Mouse (Mus musculus): ENCODE data around the gene H2afv. TPM values are rescaled to one million over a fixed set of nuclear protein-coding genes. Genes with fewer than 3 reads are reported as not detected.
"Not testable (repeated sequence)": the region's sequence is repeated elsewhere in the genome, so short reads cannot be mapped to it uniquely, and the experiment has no call there.

H2afv gene
- total RNA-seq, 2 experiments from 2014 or later: 39.7 to 40.2 TPM

DNA sequence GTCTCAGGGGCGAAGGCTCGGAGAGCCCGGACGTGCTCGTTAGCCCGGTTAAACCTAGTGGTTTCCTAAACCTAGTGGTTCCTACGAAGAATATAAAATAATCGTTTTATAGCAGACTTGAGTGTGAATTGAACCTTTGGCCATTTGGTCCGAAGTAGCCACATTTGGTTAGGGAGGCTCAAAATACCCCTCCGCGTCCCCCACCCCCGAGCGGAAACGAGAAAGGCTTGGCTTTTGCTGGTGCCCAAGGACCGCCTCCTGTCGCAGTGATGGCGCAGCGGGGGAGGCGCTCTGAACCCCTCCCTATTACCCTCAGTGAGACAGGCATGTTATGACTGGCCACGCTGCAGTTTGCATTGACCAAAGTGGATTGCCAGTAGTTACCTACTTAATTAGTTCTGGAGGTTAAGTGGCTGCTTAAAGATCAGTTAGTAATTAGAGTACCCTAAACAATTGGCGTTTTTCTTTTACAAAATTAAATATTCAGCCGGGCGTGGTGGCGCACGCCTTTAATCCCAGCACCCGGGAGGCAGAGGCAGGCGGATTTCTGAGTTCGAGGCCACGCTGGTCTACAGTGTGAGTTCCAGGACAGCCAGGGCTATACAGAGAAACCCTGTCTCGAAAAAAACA is 27.7 kb downstream of the H2afv start:
- peak; percentile 73 to 86 for DNase-seq (ENCODE audit: low spot score in 2 of 2)

DNA sequence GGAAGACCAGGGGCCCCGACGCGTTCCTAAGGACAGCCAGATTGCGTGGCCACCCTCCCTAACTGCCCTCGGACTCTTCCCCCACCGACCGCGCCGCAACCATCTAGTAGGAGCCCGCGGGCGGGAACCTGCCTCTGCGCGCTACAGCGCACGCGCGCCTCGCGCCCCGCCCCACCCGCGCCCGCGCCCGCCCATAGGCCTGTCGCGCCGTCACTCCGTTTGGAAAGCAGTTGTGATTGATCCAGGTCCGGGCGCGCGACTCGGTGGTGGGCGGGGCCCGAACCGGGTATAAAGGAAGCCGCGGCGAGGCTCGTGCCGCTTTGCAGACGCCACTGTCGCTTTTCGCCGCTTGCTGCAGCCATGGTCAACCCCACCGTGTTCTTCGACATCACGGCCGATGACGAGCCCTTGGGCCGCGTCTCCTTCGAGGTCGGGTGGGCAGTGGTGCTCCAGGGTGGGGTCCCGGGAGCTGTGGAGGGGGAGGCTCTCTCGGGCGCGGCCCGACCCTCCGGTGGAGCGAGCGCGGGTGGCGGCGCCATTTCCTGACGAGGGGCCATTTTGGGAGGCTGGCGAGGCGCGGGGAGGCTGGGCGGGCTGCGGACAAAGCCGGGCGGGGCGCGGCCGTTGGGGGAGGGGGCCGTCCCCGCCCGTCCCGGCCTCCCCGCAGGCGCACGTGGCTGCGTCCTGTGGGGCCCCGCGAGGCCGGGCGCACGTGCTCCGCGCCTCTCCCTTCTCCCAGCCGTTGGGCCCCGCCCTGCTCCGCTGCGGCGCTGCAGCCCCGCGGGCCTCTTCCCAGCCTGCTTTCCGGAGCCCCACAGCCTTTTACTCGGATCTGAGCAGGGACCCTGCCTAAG is 28.5 kb downstream of the H2afv start:
- peak; percentile 98 to 99 for DNase-seq (ENCODE audit: low spot score in 2 of 2)

DNA sequence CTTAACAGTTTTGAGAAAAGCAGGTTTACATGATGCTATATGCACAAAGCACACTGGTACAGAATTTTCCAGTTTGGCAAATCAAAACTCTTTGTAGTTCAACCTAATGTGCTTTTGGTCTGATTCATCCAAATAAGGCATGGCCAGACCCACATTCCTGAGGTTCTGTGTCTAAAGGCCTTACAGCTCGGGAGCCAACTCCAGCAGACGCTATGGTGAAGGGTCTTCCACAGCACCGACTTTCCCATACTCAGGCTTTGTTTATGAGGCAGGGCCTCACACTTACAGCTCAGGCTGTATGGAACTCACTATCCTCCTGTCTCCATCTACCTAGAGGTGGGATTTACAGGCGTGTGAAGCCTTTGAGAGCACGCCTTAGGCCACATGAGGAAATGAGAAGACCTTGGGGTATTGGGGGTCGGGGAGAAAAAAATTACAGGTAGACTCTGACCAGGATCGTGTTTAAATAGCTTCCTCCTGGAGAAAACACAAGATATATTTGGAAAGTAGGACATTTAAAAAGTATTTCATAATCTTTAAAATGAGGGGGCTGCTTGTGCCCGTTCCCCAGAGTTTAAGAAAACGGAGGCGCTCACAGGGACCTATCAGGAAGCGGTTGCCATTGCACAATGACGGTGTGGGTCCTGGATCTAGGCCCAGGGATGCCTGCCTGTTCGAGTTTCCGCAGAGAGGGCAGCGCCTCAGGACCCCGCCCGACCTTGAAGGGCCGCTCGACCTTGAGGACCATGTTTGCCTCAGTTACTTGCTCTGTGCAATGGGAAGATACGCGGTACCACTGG is 29.3 kb downstream of the H2afv start, which contains the start of gene Ppia:
TSS of gene Ppia (plus strand) at position 693 of the 800 bp plus-strand sequence.
- DNase-seq (ENCODE audit: low spot score in 2 of 2): no peak

DNA sequence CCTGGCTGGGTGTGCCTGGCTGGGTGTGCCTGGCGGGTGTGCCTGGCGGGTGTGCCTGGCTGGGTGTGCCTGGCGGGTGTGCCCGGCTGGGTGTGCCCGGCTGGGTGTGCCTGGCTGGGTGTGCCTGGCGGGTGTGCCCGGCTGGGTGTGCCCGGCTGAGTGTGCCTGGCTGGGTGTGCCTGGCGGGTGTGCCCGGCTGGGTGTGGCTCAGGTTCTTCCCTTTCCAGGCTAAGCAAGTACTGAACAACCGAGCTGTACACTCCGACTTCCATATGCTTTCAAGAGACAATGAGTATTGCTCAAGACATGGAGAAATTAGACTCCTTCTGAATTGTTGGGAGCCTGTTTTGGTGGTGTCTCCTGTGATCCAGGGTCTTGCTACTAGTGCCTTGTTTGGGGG is 31.0 kb downstream of the H2afv start:
- no peak for DNase-seq (ENCODE audit: low spot score in 2 of 2)

DNA sequence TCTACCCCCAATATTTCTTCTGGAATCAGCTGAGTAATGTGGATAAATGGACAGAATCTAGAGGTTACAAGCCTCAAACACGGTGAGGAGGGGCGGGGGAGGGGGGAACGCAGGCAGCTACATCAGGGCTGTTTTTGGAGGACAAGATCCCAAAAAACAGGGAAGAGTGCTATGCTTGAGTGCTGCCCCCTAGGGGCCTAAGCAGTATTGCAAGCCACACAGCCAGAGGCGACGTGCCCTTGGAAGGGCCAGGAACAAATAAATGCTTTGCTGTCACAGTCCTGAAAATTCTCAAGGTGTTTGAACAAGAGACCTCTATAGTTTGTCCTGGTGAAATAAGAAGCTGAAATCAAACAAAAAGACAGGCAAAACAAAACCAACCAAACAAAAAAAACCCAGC is 32.6 kb downstream of the H2afv start:
- peak; percentile 82 to 86 for DNase-seq (ENCODE audit: low spot score in 2 of 2)

DNA sequence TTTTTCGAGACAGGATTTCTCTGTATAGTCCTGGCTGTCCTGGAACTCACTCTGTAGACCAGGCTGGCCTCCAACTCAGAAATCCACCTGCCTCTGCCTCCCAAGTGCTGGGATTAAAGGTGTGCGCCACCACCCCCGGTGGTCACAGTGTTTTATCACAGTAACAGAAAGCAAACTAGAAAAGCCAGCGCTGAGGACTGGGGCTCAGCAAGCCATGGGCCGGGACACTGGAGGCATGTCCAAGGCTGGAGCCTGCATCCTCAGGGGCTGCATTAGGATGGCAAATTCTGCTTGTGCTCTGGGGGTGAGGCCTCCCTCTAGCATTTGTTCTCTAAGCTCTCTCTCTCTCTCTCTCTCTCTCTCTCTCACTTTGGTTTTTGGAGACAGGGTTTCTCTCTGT is 33.5 kb downstream of the H2afv start:
- DNase-seq (ENCODE audit: low spot score in 2 of 2): not testable (repeated sequence)

GRCm38 (mm10) chr11:6410050-6410602 is 34.1 kb downstream of the H2afv start:
- no peak for DNase-seq (ENCODE audit: low spot score in 2 of 2)

GRCm38 (mm10) chr11:6407162-6407621 is 37.1 kb downstream of the H2afv start:
- DNase-seq (ENCODE audit: low spot score in 2 of 2): no peak

- DNase-seq (ENCODE audit: low spot score in 2 of 2): peak in 1 of 2 experiments; percentile 2
Observed at GRCm38 (mm10) chr11:6406251-6407161, 37.7 kb downstream of the H2afv start.

GRCm38 (mm10) chr11:6405591-6406081 is 38.6 kb downstream of the H2afv start:
- DNase-seq (ENCODE audit: low spot score in 2 of 2): no peak

DNA sequence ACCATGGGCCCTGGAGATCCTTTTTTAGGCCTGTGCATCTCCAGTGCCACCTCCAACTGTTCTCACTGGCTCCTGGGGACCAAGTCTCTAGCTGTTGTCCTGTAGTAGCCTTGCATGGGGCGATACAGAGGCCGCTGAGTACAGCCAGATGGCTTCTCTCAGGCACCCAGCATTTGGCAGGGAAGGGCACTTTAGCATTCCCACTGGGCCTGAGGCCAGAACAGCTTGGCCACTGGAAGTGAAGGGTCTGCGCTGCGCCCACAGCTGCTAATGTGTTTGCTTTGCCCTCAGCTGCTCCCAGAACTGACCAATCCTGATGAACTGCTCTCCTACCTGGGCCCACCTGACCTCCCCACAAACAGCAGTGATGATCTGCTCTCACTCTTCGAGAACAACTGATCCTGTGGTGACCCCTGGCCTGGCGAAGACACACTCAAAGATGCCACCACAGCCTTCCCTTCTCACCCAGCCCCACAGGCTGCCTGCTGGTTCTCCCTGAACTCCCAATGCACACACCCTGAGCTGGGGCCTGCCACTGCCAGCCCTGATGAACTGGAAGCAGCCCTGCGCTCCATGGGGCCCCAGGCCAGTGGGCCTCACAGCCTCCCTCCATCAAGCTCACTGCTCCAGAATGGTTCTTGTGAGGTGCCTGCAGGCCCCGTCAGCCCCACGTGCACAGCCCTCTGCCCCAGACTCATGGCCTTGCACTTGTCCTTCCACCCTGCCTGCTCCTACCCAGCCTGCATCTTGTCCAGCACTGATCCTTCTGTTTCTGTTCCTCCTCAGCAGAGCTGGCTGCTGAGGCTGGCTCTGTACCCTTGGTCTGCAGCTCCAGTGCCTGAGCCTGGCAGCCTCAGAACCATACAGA is 39.3 kb downstream of the H2afv start:
- no peak for DNase-seq (ENCODE audit: low spot score in 2 of 2)

DNA sequence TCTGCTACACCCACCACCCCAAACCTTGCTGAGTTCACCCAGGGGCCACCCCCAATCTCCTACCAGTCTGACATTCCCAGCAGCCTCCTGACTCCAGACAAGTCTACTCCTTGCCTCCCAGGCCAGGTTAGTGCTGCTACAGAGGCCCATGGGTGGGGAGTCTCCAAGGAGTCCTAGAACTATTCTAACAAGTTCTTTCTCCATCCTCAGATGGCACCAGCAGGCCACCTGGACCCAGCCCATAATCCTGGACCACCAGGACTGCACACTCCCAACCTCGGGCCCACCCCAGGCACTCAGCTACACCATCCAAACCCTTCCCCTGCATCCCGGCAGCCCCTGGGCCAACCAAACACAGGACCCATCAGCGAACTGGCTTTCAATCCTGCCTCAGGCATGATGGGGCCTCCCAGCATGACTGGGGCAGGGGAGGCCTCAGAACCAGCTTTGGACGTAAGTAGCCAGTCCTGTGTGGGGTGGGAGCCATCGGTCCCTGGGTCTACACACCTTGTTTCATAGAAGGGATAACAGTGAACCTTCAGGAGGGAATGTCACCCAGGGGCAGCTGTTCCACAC is 40.3 kb downstream of the H2afv start:
- peak in 1 of 2 experiments; percentile 1 for DNase-seq (ENCODE audit: low spot score in 2 of 2)

DNA sequence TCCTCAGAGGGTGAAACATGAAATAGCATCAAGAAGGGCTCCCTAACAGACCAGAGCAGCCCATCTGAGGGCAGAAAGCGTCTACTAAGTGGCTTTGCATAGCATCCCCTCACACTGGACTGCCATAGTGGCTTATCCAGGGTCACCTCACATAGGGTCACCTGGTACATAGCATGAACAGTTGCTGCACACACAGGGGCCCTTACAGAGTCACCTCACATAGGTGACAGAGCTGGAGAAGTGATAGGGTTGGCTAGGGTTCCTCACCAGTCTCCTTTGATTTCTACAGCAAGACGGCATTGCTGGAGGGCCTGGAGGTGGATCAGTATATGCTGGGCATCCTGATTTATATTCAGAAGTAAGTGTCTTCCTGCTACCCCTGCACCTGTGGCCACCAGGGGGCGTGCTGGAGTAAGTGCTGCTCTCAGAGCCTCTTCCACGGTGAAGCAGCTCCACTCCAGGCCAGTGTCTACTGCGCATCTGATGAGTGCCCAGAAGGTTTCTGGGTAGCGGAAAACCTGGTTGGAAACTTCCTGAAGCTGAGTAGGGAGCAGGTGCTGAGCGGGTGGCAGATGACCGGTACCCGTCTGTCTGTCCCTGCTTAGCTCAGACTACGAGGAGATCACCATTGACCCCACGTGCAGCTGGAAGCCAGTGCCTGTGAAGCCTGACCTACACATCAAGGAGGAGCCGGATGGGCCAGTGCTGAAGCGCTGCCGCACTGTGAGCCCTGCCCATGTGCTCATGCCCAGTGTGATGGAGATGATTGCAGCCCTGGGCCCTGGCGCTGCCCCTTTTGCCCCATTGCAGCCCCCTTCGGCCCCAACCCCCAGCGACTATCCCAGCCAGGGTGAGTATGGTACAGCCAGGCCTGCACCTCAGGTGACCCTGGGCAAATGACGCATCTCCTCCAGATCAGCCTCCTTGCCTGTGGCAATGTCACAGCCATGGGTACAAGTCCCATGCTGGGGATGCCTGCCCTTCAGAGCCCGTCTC is 41.4 kb downstream of the H2afv start:
- peak in 1 of 2 experiments; percentile 19 for DNase-seq (ENCODE audit: low spot score in 2 of 2)

GRCm38 (mm10) chr11:6398141-6398540 is 46.1 kb downstream of the H2afv start:
- peak; percentile 1 to 2 for DNase-seq (ENCODE audit: low spot score in 2 of 2)

DNA sequence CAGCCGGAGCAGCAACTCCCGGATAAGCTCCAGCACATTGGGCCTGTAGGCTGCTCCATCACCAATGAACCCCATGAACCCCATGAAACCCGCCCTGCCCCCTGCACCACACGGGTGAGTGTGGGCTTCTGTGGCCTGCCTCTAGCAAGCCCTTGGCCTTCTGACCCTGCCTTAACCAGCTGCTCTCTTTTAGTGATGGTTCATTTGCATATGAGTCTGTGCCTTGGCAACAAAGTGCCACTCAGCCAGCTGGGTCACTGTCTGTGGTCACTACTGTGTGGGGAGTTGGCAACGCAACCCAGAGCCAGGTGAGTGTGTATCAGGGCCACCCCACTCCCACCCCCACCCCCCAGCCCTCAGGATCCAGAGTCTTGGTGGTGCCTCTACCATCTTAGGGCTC is 48.7 kb downstream of the H2afv start:
- DNase-seq (ENCODE audit: low spot score in 2 of 2): peak; percentile 1 to 2

DNA sequence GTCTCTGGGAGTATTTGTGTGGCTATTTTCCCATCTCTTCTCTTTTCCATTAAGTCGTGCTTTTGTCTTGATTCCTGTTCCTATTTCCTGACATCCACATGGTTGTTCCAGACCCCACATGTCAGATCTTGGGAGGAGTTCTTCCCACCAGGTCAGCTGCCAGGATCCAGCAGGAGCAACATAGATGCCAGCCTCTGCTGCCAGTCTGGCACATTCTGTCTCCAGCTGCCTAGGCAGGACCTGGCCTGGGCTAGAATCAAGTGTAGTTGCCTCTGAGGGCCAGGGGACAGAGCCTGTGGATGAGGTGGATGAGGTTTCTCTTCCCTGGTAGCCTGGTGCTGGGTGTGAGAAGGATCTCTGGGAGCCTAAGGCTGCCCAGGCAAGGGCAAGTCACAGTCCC is 50.4 kb downstream of the H2afv start:
- DNase-seq (ENCODE audit: low spot score in 2 of 2): no peak

GRCm38 (mm10) chr11:6392857-6393256 is 51.4 kb downstream of the H2afv start:
- DNase-seq (ENCODE audit: low spot score in 2 of 2): no peak
